Mouse (Mus musculus): ENCODE measurements around the gene Srsf11.

DNA sequence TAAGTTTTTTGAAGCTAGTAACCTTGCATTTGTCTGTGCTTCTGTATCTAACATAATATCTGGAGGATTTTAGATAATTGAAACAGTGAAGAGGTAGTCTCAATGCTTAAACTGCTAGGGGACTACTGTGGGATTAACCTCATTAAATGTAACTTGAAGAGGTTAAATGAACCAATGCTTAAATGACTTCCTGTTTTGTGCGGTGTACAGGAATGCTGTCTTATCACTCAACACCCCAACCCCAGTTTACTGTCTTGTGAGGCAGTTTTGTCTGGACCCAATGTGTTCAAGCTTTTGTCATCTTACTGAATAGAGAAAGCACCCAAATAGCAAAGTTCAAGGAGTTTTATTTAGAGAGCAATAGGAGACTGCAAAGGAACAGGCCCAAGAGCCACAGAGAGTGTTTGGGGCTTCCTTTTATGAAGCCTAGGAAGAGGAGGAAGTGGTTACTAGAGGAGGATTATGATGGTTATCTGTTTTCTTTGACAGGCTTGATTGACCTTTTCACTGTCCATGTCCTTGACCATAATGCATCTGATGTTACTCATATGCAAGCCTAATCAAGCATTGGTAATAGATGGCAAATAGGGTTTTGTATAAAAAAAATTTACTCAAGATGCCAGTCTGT, 37.6 kb downstream of the Srsf11 start:
- TF ChIP-seq CTCF (IDR thresholded peaks at IDR 0.05; ENCODE audit: low read depth) (no peak), EP300 (optimal IDR thresholded peaks at IDR 0.05) (no peak)

Measured in stomach, postnatal 0 days (tissue).